Mouse (Mus musculus): ENCODE measurements around the gene T2. TPM values are rescaled to one million over a fixed set of nuclear protein-coding genes. Genes with fewer than 3 reads are reported as not detected.

Gene T2
- polyA plus RNA-seq, 1 experiment from 2014 or later = 0.75 TPM

DNA sequence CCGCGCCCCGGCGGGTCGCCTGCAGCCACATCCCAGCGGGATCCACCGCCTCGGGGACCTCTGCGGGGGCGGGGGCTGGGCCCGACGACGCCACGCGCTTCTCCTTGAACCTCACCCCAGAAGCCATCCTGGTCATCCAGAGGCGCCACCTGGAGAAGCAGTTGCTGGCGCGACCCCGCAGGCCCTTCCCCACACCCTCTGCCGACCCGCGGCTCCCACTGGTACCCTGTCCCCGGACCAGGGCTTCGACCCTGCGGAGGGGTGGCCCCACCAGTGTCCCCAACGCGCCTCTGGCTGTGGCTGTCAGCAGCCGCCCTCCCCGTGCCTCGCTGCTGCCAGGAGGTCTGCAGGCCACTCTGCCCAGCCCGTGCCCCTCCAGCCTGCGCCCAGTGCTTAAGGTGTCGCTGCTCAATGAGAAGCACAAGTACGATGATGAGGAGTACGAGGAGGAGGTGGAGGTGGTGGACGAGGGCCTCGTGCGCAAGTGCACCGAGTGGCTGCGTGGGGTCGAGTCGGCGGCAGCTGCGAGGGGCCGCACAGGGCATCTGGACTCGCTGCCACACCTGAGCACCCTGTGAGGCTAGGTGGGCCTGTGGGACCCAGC is 14.3 kb upstream of the T2 start:
- no peaks in the 10 kb centered on the region for H3K36me3 ChIP-seq
- H3K27me3 ChIP-seq (ENCODE audit: low read depth, poor library complexity, severe bottlenecking) = peaks cover 61% of the 10 kb centered on the region
- DNase-seq (ENCODE audit: low spot score) = peak; percentile 57
- peak overlapping the region; percentile 70 for H3K4me3 ChIP-seq
- H3K4me1 ChIP-seq = peaks cover 18% of the 10 kb centered on the region
- H3K27ac ChIP-seq = peak overlapping the region; percentile 63
- H3K9me3 ChIP-seq (replicated peaks) = no peaks in the 10 kb centered on the region
- 10% methylated on average over 46 of the region's 46 CpGs for WGBS

DNA sequence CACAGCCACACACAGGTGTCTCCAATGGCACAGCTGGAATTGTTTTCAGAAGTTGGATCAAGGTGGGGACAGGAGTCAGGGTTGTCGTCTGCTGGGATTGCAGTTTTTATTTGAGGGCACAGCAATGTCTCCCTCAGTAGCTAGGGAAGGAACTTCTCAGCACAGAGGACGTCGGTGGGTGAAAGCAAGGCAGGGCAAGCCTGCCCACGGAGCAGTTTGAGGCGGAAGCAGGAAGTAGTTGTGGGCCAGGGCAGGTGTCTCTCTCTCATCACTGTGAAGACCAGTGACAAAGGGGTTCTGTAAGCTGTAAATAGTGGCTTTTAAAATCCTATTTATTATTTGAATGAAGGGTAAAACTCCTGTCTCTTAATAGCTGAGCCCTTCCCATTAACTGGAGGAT is 13.1 kb upstream of the T2 start:
- Histone ChIP-seq H3K4me3 (no peak overlapping the region), H3K27me3 (ENCODE audit: low read depth, poor library complexity, severe bottlenecking) (peaks cover 61% of the 10 kb centered on the region), H3K36me3 (no peaks in the 10 kb centered on the region), H3K4me1 (peaks cover 18% of the 10 kb centered on the region), H3K9me3 (replicated peaks) (no peaks in the 10 kb centered on the region), H3K27ac (no peak overlapping the region)
- 51% methylated on average over 5 of the region's 5 CpGs for WGBS
- no peak for DNase-seq (ENCODE audit: low spot score)

DNA sequence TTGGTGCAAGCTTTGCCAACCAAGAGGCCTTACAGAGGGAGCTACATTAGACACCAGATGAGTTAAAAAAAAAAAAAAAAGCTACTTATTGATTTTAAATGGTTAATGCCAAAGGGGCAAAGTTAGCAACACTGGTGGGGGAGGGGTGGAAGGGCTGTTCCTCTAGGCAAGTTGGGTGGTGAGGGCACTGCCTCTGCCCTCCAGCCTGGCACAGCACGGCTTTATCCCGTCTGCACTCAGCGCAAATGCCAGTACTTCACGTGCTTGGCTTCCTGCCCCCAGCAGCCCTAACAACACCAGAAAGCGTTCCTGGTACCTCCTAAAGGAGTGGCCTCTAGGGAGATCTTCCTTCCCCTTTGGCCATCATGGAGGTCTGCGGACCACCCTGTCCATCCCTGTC is 12.4 kb upstream of the T2 start:
- DNase-seq (ENCODE audit: low spot score) = no peak
- Histone ChIP-seq H3K9me3 (replicated peaks) (no peaks in the 10 kb centered on the region), H3K36me3 (no peaks in the 10 kb centered on the region), H3K4me1 (peaks cover 18% of the 10 kb centered on the region), H3K27ac (no peak overlapping the region), H3K27me3 (ENCODE audit: low read depth, poor library complexity, severe bottlenecking) (peaks cover 53% of the 10 kb centered on the region), H3K4me3 (no peak overlapping the region)
- 74% methylated on average over 6 of the region's 6 CpGs for WGBS

DNA sequence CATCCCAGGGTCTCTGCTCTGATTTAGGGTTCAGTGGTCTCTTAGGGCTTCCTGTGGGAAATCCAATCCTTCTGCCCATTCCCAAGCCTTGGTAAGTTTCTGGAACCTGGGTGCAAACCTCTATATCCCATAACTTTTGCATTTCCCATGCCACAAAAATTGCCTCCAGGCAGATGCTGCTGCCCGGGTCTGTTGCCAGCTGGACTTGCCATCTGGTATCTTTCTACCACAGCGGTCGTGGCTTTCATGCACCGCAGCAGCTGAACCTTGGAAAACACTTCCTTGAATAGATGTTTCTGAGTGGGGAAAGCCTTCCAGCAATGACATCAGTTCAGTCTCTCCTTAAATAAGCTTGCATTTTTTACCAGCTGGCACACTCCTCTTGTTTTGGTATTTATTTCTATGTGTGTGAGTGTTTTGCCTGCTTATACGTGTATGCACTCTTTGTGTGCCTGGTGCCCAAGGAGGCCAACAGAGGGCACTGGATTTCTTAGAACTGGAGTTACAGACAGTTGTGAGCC is 8.0 kb upstream of the T2 start:
- no peak overlapping the region for H3K27ac ChIP-seq
- H3K4me1 ChIP-seq = no peaks in the 10 kb centered on the region
- DNase-seq (ENCODE audit: low spot score) = no peak
- 91% methylated on average over 5 of the region's 5 CpGs for WGBS
- H3K36me3 ChIP-seq = no peaks in the 10 kb centered on the region
- no peak overlapping the region for H3K4me3 ChIP-seq
- peaks cover 9% of the 10 kb centered on the region for H3K27me3 ChIP-seq (ENCODE audit: low read depth, poor library complexity, severe bottlenecking)
- no peaks in the 10 kb centered on the region for H3K9me3 ChIP-seq (replicated peaks)

DNA sequence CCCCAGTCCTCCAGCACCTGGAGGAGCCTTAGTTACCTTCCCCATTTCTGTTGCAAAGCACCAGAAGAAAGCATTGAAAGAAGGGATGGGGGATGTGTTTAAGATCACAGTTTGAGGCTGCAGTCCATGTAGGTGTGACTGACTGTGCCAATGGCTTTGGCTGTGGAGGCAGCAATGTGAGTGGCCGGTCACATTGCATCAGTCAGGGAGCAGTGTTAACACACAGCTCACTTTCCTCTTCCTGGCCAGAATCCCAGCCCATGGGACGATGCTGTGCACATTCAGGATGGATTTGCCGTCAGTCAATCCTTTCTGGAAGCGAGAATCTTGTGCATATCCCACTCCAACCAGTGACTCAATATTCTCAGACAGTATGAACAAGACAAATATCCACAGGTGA is 6.9 kb upstream of the T2 start:
- Histone ChIP-seq H3K27ac (no peak overlapping the region), H3K9me3 (replicated peaks) (no peaks in the 10 kb centered on the region), H3K4me3 (no peak overlapping the region), H3K36me3 (no peaks in the 10 kb centered on the region), H3K27me3 (ENCODE audit: low read depth, poor library complexity, severe bottlenecking) (no peaks in the 10 kb centered on the region), H3K4me1 (no peaks in the 10 kb centered on the region)
- WGBS = 88% methylated on average over 4 of the region's 4 CpGs
- DNase-seq (ENCODE audit: low spot score) = no peak

DNA sequence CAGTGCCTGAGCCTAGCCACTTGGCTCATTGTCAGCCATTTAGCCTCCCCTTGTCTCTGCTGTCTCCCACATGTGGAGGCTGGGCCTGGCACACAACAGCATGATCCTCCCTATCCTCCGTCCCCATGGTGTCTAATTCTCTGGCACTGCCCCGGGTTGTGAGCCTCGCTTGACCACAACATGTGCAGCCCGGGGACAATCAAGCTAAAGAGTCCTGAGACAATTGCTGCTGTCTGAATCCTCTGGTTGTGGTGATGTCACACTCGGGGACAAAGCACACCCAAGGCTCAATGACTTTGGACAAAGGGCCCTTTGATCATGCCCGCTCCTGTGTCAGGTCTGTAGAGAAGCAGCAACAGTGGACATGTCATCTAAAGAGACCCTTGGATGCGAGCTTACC is 4.7 kb upstream of the T2 start:
- Histone ChIP-seq H3K4me1 (no peaks in the 10 kb centered on the region), H3K27me3 (ENCODE audit: low read depth, poor library complexity, severe bottlenecking) (no peaks in the 10 kb centered on the region), H3K36me3 (no peaks in the 10 kb centered on the region), H3K4me3 (no peak overlapping the region), H3K9me3 (replicated peaks) (no peaks in the 10 kb centered on the region), H3K27ac (no peak overlapping the region)
- no peak for DNase-seq (ENCODE audit: low spot score)
- WGBS = 88% methylated on average over 7 of the region's 7 CpGs

DNA sequence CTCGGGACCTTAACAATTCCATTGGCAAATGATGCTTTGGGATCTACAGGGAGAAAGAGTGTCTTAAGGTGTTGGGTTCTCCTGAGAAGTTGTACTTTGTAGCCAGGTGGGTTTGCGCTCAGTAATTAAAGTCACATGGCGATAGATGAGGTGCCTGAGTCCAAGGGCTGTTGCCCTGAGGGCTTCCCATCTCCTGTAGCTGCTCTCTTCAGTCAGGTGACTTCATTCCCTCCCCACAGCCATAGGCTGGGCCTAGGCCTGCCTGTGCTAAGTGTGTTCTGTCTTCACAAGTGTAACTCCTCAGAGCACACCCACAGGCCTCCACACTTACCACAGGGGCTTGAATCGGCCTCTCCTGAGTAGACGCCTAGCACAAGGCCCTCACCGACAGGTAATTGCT is 1.7 kb downstream of the T2 start:
- no peak for DNase-seq (ENCODE audit: low spot score)
- Histone ChIP-seq H3K27ac (no peak overlapping the region), H3K4me1 (peaks cover 25% of the 10 kb centered on the region), H3K4me3 (no peak overlapping the region), H3K36me3 (no peaks in the 10 kb centered on the region), H3K9me3 (replicated peaks) (no peaks in the 10 kb centered on the region), H3K27me3 (ENCODE audit: low read depth, poor library complexity, severe bottlenecking) (0 out of 2 replicates have a peak, but pooled peaks cover 4% of the 10 kb centered on the region)
- WGBS = 89% methylated on average over 6 of the region's 6 CpGs

DNA sequence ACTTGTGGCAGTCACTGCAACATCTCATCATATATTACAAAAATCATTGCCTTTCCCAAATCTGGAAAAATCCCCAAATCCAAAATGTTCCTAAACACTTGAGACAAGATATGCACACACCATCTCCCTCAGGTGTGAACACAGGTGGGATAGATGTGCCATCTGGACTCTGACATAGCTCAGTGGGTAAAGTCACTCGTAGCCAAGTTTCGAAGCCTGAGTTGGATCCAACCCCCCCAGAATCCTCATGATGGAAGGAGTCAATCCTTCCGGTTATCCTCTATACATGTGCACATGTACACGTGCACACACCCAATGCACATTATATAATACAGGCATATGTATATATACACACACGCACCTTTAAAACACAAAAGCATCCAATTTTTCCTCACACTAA is 5.1 kb downstream of the T2 start:
- Histone ChIP-seq H3K36me3 (no peaks in the 10 kb centered on the region), H3K4me1 (peaks cover 35% of the 10 kb centered on the region), H3K27ac (no peak overlapping the region), H3K9me3 (replicated peaks) (no peaks in the 10 kb centered on the region), H3K4me3 (no peak overlapping the region), H3K27me3 (ENCODE audit: low read depth, poor library complexity, severe bottlenecking) (peaks cover 14% of the 10 kb centered on the region; the same call in 1 of the 2 replicates)
- no peak for DNase-seq (ENCODE audit: low spot score)
- 92% methylated on average over 5 of the region's 5 CpGs for WGBS

DNA sequence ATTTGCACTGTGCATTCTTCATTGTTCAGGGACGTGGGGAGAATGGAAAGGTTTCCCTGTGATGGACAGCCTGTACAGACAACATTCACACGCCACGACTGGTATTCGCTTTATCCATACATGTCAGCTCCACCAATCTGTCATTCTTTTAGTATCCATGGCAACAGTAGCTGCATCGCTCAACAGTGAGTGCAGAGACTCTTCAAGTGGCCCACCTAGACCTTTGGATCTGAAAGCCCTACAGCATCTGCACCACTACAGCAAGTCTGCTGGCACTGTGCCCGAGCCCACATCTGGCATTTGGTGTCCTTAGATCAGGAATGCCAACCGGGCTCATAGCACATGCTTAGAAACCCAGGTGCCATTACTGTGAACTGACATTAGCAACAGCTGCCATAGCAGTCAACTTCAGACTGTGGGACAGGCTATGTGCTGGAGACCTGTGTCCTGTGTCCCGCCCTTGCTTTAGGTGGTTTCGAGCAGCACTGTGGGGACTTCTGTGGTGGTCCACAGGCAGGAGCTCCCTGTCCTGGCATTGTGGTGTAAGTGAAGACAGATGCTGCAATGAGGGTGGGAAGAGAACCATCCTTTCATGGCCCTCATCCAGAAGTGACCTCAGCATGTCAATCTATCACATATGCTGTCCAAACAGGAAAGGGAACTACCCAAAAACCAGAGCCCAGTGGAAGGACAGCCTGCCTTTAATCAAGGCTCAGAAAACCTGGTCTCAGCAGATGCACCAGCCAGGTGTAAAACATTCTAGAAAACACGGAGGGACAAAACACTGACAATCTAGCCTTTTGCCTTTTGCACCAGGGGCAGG is 5.7 kb downstream of the T2 start:
- 88% methylated on average over 10 of the region's 10 CpGs for WGBS
- Histone ChIP-seq H3K27ac (no peak overlapping the region), H3K9me3 (replicated peaks) (no peaks in the 10 kb centered on the region), H3K27me3 (ENCODE audit: low read depth, poor library complexity, severe bottlenecking) (peaks cover 14% of the 10 kb centered on the region; the same call in 1 of the 2 replicates), H3K4me1 (peaks cover 35% of the 10 kb centered on the region), H3K36me3 (no peaks in the 10 kb centered on the region), H3K4me3 (no peak overlapping the region)
- no peak for DNase-seq (ENCODE audit: low spot score)

DNA sequence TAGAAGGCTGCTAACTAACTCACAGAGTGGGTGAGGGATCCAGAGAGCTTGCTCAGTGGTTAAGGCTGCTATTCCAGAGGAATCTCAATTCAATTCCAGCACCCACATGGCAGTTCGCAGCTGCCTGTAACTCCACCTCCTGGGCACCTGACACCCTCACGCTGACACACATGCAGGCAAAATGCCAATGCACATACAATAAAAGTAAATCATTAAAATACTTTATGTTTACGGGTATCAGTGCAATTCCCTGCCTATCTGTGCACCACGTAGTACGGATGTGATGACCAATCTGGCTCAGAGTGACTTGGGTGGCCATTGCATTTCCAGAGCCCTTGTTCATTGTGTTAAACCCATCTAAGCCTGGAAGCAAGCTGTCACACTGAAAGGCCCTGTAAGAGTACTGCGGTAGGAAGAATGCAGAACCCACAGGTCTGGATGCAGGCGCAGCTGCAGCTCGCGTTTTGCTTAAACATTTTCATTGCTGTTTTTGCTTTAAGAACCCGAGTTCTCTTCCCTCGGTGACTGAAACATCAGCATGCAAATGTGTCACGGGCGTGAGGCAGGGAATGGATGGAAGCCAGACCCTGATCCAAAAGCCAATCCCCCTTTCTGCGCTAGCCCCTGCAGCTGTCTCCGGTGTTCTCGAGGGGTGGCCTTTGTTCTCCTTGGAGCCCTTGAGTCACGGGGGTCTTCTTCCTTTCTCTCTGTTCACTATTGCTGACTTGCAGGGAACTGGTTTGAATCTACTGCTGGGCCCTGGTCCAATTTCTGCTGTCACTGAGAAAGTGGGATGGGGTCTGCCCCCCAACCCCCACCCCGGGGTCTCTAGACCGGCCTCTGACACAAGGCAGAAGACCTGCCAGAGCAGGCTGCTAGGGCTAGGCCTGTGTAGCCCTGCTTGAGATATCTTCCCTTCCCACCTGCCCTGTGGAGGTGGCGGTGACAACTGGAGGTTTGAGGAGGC is 12.0 kb downstream of the T2 start:
- WGBS = 31% methylated on average over 20 of the region's 20 CpGs
- no peak for DNase-seq (ENCODE audit: low spot score)

DNA sequence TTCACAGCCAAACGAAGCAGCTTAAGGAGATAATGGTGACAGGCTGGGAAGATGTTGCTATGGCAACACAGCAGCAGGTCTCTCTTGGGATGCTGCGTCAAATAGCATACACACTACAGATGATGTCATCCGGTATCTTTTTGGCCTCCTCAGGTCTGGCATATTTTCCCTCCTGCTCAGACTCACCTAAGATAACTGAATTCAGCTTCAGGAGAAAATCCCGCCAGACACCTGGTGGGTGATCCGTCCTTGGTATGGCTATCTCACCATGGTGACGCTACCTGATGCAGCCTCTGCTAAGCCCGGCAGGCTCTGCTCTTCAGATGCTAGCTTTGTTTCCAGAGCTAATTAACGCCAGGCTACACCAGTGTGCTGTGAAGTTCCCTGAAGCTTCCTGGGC is 12.8 kb downstream of the T2 start:
- WGBS = 24% methylated on average over 8 of the region's 8 CpGs
- H3K4me1 ChIP-seq = peaks cover 61% of the 10 kb centered on the region
- H3K27ac ChIP-seq = peak overlapping the region; percentile 77
- H3K27me3 ChIP-seq (ENCODE audit: low read depth, poor library complexity, severe bottlenecking) = peaks cover 24% of the 10 kb centered on the region; the same call in 1 of the 2 replicates
- H3K36me3 ChIP-seq = no peaks in the 10 kb centered on the region
- DNase-seq (ENCODE audit: low spot score) = no peak
- H3K9me3 ChIP-seq (replicated peaks) = no peaks in the 10 kb centered on the region
- no peak overlapping the region for H3K4me3 ChIP-seq

More for the DNA sequence above, 12.0 kb downstream of the T2 start:
- H3K36me3 ChIP-seq = no peaks in the 10 kb centered on the region
- peaks cover 24% of the 10 kb centered on the region; the same call in 1 of the 2 replicates for H3K27me3 ChIP-seq (ENCODE audit: low read depth, poor library complexity, severe bottlenecking)
- H3K9me3 ChIP-seq (replicated peaks) = no peaks in the 10 kb centered on the region
- 0 out of 2 replicates have a peak overlapping the region, but pooled peaks have one; percentile 20 for H3K4me3 ChIP-seq
- H3K27ac ChIP-seq = peak overlapping the region; percentile 77
- peaks cover 58% of the 10 kb centered on the region for H3K4me1 ChIP-seq

DNA sequence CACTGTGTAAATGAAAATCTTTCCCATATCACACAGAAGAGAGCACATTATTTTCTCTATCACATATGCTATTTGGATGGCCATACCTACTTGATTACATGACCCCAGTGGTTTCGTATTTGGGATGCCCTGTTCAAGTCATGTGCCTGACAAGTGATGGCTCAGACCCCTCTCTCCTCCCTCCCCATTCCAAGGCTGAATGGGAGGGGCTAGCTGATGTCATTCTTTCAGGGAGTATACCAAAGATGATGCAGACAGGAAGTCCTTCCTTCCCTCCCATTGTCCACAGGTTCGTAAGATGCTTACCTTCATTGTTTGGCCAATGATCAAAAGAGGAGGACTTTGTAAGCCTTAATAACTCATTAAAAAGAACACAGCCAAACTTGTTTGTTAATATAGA is 13.4 kb downstream of the T2 start:
- no peaks in the 10 kb centered on the region for H3K9me3 ChIP-seq (replicated peaks)
- no peak for DNase-seq (ENCODE audit: low spot score)
- no peak overlapping the region for H3K27ac ChIP-seq
- WGBS = 82% methylated on average over 2 of the region's 2 CpGs
- no peak overlapping the region for H3K4me3 ChIP-seq
- H3K36me3 ChIP-seq = no peaks in the 10 kb centered on the region
- H3K27me3 ChIP-seq (ENCODE audit: low read depth, poor library complexity, severe bottlenecking) = peaks cover 18% of the 10 kb centered on the region; the same call in 1 of the 2 replicates
- H3K4me1 ChIP-seq = peaks cover 61% of the 10 kb centered on the region

Measured in limb, embryonic 10.5 days (tissue).